Mouse (Mus musculus) heart, postnatal 0 days (tissue): ENCODE measurements around the gene Dap3.

Source experiments
- CTCF ChIP-seq: IDR thresholded peaks from 2 replicates; pipeline ENCODE4 v1.5.1; 2016; ENCODE audit warnings: antibody characterized with exemption, control low read depth, low read depth
- EP300 ChIP-seq: IDR thresholded peaks from 2 replicates; pipeline ENCODE4 v1.6.1; 2016; ENCODE audit warnings: antibody characterized with exemption, low read depth

DNA sequence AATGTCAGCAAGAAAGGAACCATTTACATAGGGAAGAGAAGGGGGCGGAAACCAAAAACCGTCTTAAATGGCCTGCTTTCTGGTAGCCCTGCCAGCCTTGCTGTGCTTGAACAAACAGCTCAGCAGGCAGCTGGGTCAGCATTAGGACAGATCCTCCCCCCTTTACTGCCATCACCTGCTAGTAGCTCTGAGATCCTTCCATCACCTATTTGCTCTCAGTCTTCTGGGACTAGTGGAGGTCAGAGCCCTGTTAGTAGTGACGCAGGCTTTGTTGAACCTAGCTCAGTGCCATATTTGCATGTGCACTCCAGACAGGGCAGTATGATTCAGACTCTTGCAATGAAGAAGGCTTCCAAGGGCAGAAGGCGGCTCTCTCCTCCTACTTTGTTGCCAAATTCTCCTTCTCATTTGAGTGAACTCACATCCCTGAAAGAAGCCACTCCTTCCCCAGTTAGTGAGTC, 33.0 kb upstream of the Dap3 start:
- TF ChIP-seq EP300 (no peak), CTCF (no peak)
